Mouse (Mus musculus) forebrain, embryonic 11.5 days (tissue): ENCODE data around the gene Nfil3. TPM values are rescaled to one million over a fixed set of nuclear protein-coding genes. Genes with fewer than 3 reads are reported as not detected.
A peak's percentile ranks its signal among the peaks of the same experiment; 100 is the strongest.

Experiments
- ATAC-seq: fragments of 200-750 bp; cut with Nextera tagmentation; replicated peaks from 2 replicates; pipeline ENCODE4 v1.8.0; 2017; ENCODE audit warnings: moderate TSS enrichment; ENCODE audit not compliant: low FRiP score
- DNase-seq: peaks from one replicate; pipeline ENCODE4 v3.0.0-alpha.2; 2017; ENCODE audit warnings: low spot score
- H3K27ac ChIP-seq: fragments of 300-500 bp; sonication (generic); 2 replicates; pipeline ENCODE4 v1.5.1; 2014; ENCODE audit warnings: low read depth, low read length
- H3K27me3 ChIP-seq: fragments of 300-500 bp; sonication (generic); 2 replicates; pipeline ENCODE4 v1.6.1; 2014; ENCODE audit warnings: mild to moderate bottlenecking, low read length, mixed read lengths; ENCODE audit not compliant: control insufficient read depth, insufficient read depth
- H3K36me3 ChIP-seq: fragments of 300-500 bp; sonication (generic); 2 replicates; pipeline ENCODE4 v1.6.1; 2014; ENCODE audit warnings: mild to moderate bottlenecking, low read length, moderate library complexity, mixed read lengths; ENCODE audit not compliant: control insufficient read depth, insufficient read depth
- H3K4me1 ChIP-seq: fragments of 300-500 bp; sonication (generic); replicated peaks from 2 replicates; pipeline ENCODE4 v1.6.1; 2014; ENCODE audit warnings: low read length, mixed read lengths; ENCODE audit not compliant: control insufficient read depth, insufficient read depth
- H3K4me2 ChIP-seq: fragments of 300-500 bp; sonication (generic); 2 replicates; pipeline ENCODE4 v1.6.1; 2014; ENCODE audit warnings: low read depth, mild to moderate bottlenecking, low read length, moderate library complexity, mixed read lengths; ENCODE audit not compliant: severe bottlenecking
- H3K4me3 ChIP-seq: fragments of 300-500 bp; sonication (generic); 2 replicates; pipeline ENCODE4 v1.5.1; 2014; ENCODE audit warnings: low read depth, low read length
- H3K9ac ChIP-seq: fragments of 300-500 bp; sonication (generic); 2 replicates; pipeline ENCODE4 v1.6.1; 2014; ENCODE audit warnings: low read length
- H3K9me3 ChIP-seq: fragments of 300-500 bp; sonication (generic); 2 replicates; pipeline ENCODE4 v1.6.1; 2016; ENCODE audit warnings: low read length, mixed read lengths; ENCODE audit not compliant: control insufficient read depth
- WGBS: fragments of 180-500 bp; shearing (Covaris S2); extraction: QIAGEN DNeasy Blood & Tissue Kit; methylation state at CpG from one replicate; pipeline ENCODE4 v1.1.7; 2014; 5-methylcytosine and 5-hydroxymethylcytosine counted together
- polyA plus RNA-seq: library from polyadenylated mRNA; unstranded; fragments of >200 nt; fragmentation: Nextera tagmentation; extraction: Ambion mirVana; gene quantifications from 2 replicates; pipeline ENCODE4 v1.2.1, GENCODE M21; 2014

The Nfil3 gene
- polyA plus RNA-seq, 1 experiment from 2014 or later: 17.8 TPM

GRCm38 (mm10) chr13:52978321-52978981 is 2.4 kb downstream of the Nfil3 start:
- peaks cover 24% of the 10 kb centered on the region for H3K27me3 ChIP-seq
- peak overlapping the region; percentile 93 for H3K4me2 ChIP-seq
- H3K4me3 ChIP-seq: peak overlapping the region; percentile 55
- no peaks in the 10 kb centered on the region for H3K36me3 ChIP-seq
- DNase-seq: peak; percentile 73
- H3K27ac ChIP-seq: peak overlapping the region; percentile 31
- ATAC-seq: no peak
- under 1% methylated on average over 63 of the region's 64 CpGs for WGBS
- H3K4me1 ChIP-seq: peaks cover 22% of the 10 kb centered on the region
- H3K9ac ChIP-seq: peak overlapping the region; percentile 66
- no peaks in the 10 kb centered on the region for H3K9me3 ChIP-seq

DNA sequence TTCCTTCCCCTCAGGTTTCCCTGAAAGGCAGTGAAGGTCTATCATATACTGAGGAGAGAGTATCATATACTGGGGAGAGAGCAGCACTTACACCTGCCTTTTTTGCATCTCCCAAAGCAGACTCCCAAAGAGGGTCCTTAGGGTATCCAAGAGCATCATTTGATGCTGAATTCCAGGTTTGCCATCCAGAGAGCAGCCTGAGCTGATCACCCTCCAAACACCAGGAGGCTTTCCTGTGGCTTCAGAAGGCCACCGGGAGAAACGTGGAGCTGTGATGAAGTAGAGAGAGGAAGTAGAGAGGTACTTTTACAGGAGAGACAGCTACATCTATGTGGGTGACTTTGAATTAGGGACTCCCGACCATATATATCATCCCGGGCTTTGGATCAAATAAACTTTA is 3.1 kb downstream of the Nfil3 start:
- DNase-seq (no peak), ATAC-seq (no peak)
- H3K4me2 ChIP-seq: peak overlapping the region; percentile 93; the same call in 1 of the 2 replicates
- no peaks in the 10 kb centered on the region for H3K9me3 ChIP-seq
- WGBS: 34% methylated on average over 4 of the region's 4 CpGs
- H3K27me3 ChIP-seq: peaks cover 24% of the 10 kb centered on the region
- no peak overlapping the region for H3K27ac ChIP-seq
- no peak overlapping the region; the same call in 1 of the 2 replicates for H3K9ac ChIP-seq
- H3K4me3 ChIP-seq: peak overlapping the region; percentile 55
- H3K4me1 ChIP-seq: peaks cover 22% of the 10 kb centered on the region
- H3K36me3 ChIP-seq: no peaks in the 10 kb centered on the region

DNA sequence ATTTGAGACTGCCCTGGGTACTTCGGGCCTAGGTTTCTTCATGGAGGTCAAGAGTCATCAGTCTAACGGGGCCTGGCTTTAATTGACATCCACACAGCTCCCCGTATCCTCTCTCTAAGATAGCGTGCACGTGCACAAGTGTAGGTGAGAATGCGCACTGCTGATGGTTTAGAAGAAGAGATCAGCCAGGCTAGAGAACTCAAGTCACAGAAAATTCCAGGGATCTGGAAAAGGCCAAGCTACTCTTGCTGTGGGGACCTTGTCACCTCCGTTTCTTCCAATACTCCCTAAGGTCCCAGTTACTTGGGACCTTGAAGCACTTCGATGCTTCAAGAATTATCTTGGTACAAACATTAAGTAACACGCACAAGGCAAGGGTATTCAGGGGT is 3.7 kb downstream of the Nfil3 start:
- Histone ChIP-seq H3K36me3 (no peaks in the 10 kb centered on the region), H3K4me1 (peaks cover 22% of the 10 kb centered on the region), H3K27me3 (peaks cover 22% of the 10 kb centered on the region), H3K27ac (no peak overlapping the region), H3K4me3 (no peak overlapping the region), H3K4me2 (no peak overlapping the region), H3K9ac (no peak overlapping the region), H3K9me3 (no peaks in the 10 kb centered on the region)
- no peak for DNase-seq
- ATAC-seq: no peak
- WGBS: 60% methylated on average over 9 of the region's 9 CpGs

- H3K9ac ChIP-seq: no peak overlapping the region
- WGBS: 11% methylated on average over 16 of the region's 16 CpGs
- no peaks in the 10 kb centered on the region for H3K9me3 ChIP-seq
- H3K4me1 ChIP-seq: peaks cover 22% of the 10 kb centered on the region
- DNase-seq: peak; percentile 66
- no peaks in the 10 kb centered on the region for H3K36me3 ChIP-seq
- peaks cover 17% of the 10 kb centered on the region for H3K27me3 ChIP-seq
- no peak overlapping the region for H3K4me3 ChIP-seq
- H3K27ac ChIP-seq: no peak overlapping the region
- H3K4me2 ChIP-seq: peak overlapping the region; percentile 32; the same call in 1 of the 2 replicates
- no peak for ATAC-seq
Measured at GRCm38 (mm10) chr13:52976510-52977220, 4.2 kb downstream of the Nfil3 start.

DNA sequence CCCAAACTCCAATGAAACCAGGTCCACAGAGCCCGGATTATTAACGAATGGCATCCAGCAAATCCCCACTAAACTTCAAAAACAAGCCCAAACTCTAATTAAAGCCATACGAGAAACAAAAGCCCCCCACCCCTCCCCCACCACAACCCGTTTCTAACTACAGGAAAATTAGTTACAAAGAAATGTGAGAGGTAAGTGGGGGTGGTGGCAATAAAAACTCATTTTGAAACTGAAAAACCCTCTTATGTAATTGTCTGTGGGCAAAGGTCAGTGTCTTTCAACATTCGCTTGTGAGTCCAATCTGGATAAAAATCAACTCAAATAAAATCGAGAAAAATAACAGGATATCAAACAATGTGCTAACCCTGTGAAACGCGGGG is 4.8 kb downstream of the Nfil3 start:
- Histone ChIP-seq H3K9ac (no peak overlapping the region), H3K27me3 (peaks cover 13% of the 10 kb centered on the region), H3K4me3 (no peak overlapping the region), H3K9me3 (no peaks in the 10 kb centered on the region), H3K4me1 (peaks cover 22% of the 10 kb centered on the region), H3K4me2 (peak overlapping the region; percentile 32; the same call in 1 of the 2 replicates), H3K36me3 (no peaks in the 10 kb centered on the region), H3K27ac (no peak overlapping the region)
- peak; percentile 65 for DNase-seq
- 8% methylated on average over 8 of the region's 8 CpGs for WGBS
- no peak for ATAC-seq

- ATAC-seq (no peak), DNase-seq (no peak)
- Histone ChIP-seq H3K4me2 (no peak overlapping the region), H3K9me3 (no peaks in the 10 kb centered on the region), H3K27me3 (peaks cover 13% of the 10 kb centered on the region; the same call in 1 of the 2 replicates), H3K4me3 (no peak overlapping the region), H3K27ac (no peak overlapping the region), H3K36me3 (no peaks in the 10 kb centered on the region), H3K4me1 (peaks cover 22% of the 10 kb centered on the region), H3K9ac (no peak overlapping the region)
- WGBS: 79% methylated on average over 3 of the region's 3 CpGs
Measured at GRCm38 (mm10) chr13:52974676-52975075, 6.2 kb downstream of the Nfil3 start.

GRCm38 (mm10) chr13:52973427-52973826 is 7.4 kb downstream of the Nfil3 start:
- DNase-seq (no peak), ATAC-seq (no peak)
- peaks cover 16% of the 10 kb centered on the region for H3K4me1 ChIP-seq
- H3K4me2 ChIP-seq: no peak overlapping the region
- no peak overlapping the region for H3K4me3 ChIP-seq
- H3K9ac ChIP-seq: no peak overlapping the region
- 95% methylated on average over 10 of the region's 10 CpGs for WGBS
- H3K27me3 ChIP-seq: peaks cover 7% of the 10 kb centered on the region; the same call in 1 of the 2 replicates
- H3K9me3 ChIP-seq: no peaks in the 10 kb centered on the region
- H3K27ac ChIP-seq: no peak overlapping the region
- H3K36me3 ChIP-seq: no peaks in the 10 kb centered on the region

- WGBS: 95% methylated on average over 3 of the region's 3 CpGs
- H3K9me3 ChIP-seq: no peaks in the 10 kb centered on the region
Measured at GRCm38 (mm10) chr13:52972626-52973025, 8.2 kb downstream of the Nfil3 start.

More at GRCm38 (mm10) chr13:52972626-52973025, 8.2 kb downstream of the Nfil3 start:
- ATAC-seq (no peak), DNase-seq (no peak)
- Histone ChIP-seq H3K4me1 (peaks cover 13% of the 10 kb centered on the region; the same call in 1 of the 2 replicates), H3K27ac (no peak overlapping the region), H3K4me3 (no peak overlapping the region), H3K27me3 (peaks cover 4% of the 10 kb centered on the region; the same call in 1 of the 2 replicates), H3K36me3 (no peaks in the 10 kb centered on the region; the same call in 1 of the 2 replicates), H3K4me2 (no peak overlapping the region), H3K9ac (no peak overlapping the region)
